Mouse (Mus musculus) limb, embryonic 13.5 days (tissue): ENCODE data around the gene Ptma. TPM values are rescaled to one million over a fixed set of nuclear protein-coding genes. Genes with fewer than 3 reads are reported as not detected.

ENCODE experiments used
- ATAC-seq: fragments of 200-750 bp; cut with Nextera tagmentation; 2 replicates; pipeline ENCODE4 v1.8.0; 2017; ENCODE audit warnings: low read depth, moderate number of reproducible peaks, moderate TSS enrichment; ENCODE audit not compliant: low FRiP score
- H3K27ac ChIP-seq: fragments of 300-500 bp; sonication (generic); 2 replicates; pipeline ENCODE4 v1.5.1; 2015; ENCODE audit warnings: inconsistent platforms, mild to moderate bottlenecking, moderate library complexity
- H3K27me3 ChIP-seq: fragments of 300-500 bp; sonication (generic); 2 replicates; pipeline ENCODE4 v1.6.1; 2015; ENCODE audit warnings: mild to moderate bottlenecking, inconsistent platforms
- H3K36me3 ChIP-seq: fragments of 300-500 bp; sonication (generic); 2 replicates; pipeline ENCODE4 v1.6.1; 2015; ENCODE audit warnings: inconsistent platforms, mild to moderate bottlenecking, moderate library complexity
- H3K4me1 ChIP-seq: fragments of 300-500 bp; sonication (generic); 2 replicates; pipeline ENCODE4 v1.6.1; 2015; ENCODE audit warnings: inconsistent platforms
- H3K4me2 ChIP-seq: fragments of 300-500 bp; sonication (generic); replicated peaks from 2 replicates; pipeline ENCODE4 v1.6.1; 2015; ENCODE audit warnings: inconsistent platforms, mild to moderate bottlenecking, moderate library complexity
- H3K4me3 ChIP-seq: fragments of 300-500 bp; sonication (generic); 2 replicates; pipeline ENCODE4 v1.5.1; 2015; ENCODE audit warnings: moderate library complexity, mild to moderate bottlenecking, inconsistent platforms
- H3K9ac ChIP-seq: fragments of 300-500 bp; sonication (generic); 2 replicates; pipeline ENCODE4 v1.6.1; 2015; ENCODE audit warnings: mild to moderate bottlenecking, inconsistent platforms
- H3K9me3 ChIP-seq: fragments of 300-500 bp; sonication (generic); 2 replicates; pipeline ENCODE4 v1.6.1; 2016; ENCODE audit warnings: inconsistent platforms
- WGBS: fragments of 180-500 bp; shearing (Covaris S2); methylation state at CpG from one replicate; pipeline ENCODE4 v1.1.7; 2015; 5-methylcytosine and 5-hydroxymethylcytosine counted together
- polyA plus RNA-seq: library from polyadenylated mRNA; unstranded; fragments of >200 nt; fragmentation: Nextera tagmentation; extraction: Ambion mirVana; gene quantifications from 2 replicates; pipeline ENCODE4 v1.2.1, GENCODE M21; 2015

The Ptma gene
- polyA plus RNA-seq, 1 experiment from 2014 or later = 2,828 TPM

GRCm38 (mm10) chr1:86523776-86524618, 2.5 kb upstream of the Ptma start:
- 81% methylated on average over 8 of the region's 8 CpGs for WGBS
- Histone ChIP-seq H3K36me3 (peaks cover 5% of the 10 kb centered on the region), H3K27me3 (no peaks in the 10 kb centered on the region), H3K4me2 (peak overlapping the region; percentile 93), H3K4me1 (peaks cover 34% of the 10 kb centered on the region), H3K9ac (peak overlapping the region; percentile 82), H3K27ac (peak overlapping the region; percentile 100), H3K4me3 (peak overlapping the region; percentile 96; the same call in 1 of the 2 replicates), H3K9me3 (no peaks in the 10 kb centered on the region)
- ATAC-seq = no peak

DNA sequence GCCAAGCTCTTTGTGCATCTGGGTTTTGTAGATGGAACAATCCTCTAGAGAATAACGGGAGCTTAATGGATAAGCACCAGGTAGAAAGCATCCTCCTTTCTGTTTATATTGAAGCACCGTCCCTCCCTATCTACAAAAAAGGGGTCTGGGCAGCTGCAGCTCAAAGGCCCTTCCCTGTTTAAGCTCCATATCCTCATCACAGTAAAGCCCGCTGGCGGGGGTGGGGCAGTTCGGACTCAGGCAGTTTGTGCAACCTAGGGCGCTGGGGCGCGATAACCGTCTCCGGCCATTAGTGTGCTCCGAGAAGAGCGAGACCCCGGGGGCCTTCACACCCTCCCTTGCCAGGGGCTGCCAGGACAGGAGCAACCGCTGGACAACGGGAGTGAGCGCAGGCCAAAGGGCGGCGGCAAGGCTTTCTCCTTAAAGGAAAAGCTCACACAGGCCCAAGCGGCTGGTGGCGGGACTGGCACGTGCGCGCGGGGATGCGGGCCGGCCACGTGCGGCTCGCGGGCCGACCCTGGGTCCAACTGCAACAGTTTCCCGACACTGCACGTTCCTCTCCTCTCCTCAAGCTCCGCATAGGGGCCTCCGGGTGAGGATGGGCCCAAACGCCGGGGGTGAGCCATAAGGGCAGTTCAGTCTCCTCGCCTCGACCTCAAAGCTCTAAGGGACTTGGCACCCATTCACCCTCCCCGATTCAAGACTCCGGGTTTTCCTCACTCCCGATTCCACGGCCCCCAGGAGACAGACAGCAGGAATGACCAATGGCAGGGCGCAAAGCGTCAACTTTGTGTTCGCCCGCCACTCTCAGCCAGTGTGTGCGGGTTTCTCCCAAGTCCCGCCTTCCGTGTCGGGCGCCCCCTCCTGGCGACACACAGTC, 1.7 kb upstream of the Ptma start:
- H3K9me3 ChIP-seq = no peaks in the 10 kb centered on the region
- peak; percentile 75 for ATAC-seq
- 1% methylated on average over 53 of the region's 53 CpGs for WGBS

DNA sequence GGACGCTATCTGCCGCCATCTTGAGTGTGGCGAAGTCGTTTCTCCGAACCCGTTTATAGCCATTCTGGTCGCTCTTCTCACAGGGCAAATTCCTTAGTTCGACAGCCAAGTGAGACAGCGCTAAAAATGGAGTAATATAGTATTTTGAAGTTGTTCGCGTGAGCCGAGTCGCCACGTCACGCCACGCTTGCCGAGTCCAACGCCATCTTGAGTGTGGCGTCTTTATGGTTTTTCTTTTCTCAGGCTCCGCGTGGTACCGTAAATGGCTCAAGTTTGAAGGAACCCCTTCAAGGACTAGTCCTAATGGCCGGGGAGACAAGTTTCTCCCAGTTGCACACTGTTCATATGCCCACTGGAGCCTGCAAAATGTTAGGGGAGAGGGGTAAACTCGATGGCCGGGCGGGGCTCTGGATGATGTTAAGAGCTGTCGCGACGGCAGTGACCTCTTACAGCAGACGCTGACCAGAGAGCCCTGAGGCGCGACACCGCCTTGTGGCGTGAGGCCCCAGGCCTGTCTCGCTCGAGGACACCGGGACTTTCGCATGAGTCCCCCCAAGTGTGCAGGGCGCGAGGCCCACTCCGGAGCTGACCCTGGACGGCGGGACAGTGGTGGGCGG, 919 bp upstream of the Ptma start:
- no peaks in the 10 kb centered on the region for H3K9me3 ChIP-seq
- H3K27me3 ChIP-seq = no peaks in the 10 kb centered on the region
- H3K9ac ChIP-seq = peak overlapping the region; percentile 96
- peaks cover 14% of the 10 kb centered on the region for H3K36me3 ChIP-seq
- peaks cover 43% of the 10 kb centered on the region for H3K4me1 ChIP-seq
- H3K27ac ChIP-seq = peak overlapping the region; percentile 100
- peak; percentile 6 for ATAC-seq
- peak overlapping the region; percentile 93 for H3K4me2 ChIP-seq
- H3K4me3 ChIP-seq = peak overlapping the region; percentile 96
- under 1% methylated on average over 44 of the region's 44 CpGs for WGBS

More for the DNA sequence above, 1.7 kb upstream of the Ptma start:
- Histone ChIP-seq H3K4me1 (peaks cover 42% of the 10 kb centered on the region), H3K4me2 (peak overlapping the region; percentile 93), H3K36me3 (peaks cover 13% of the 10 kb centered on the region), H3K27ac (peak overlapping the region; percentile 100), H3K27me3 (no peaks in the 10 kb centered on the region), H3K4me3 (peak overlapping the region; percentile 96), H3K9ac (peak overlapping the region; percentile 96)

GRCm38 (mm10) chr1:86526789-86527598, 468 bp downstream of the Ptma start:
- peak overlapping the region; percentile 100 for H3K9ac ChIP-seq
- H3K4me2 ChIP-seq = peak overlapping the region; percentile 96
- ATAC-seq = no peak; the same call in 1 of the 2 replicates
- H3K4me3 ChIP-seq = peak overlapping the region; percentile 96
- WGBS = under 1% methylated on average over 109 of the region's 111 CpGs
- H3K27ac ChIP-seq = peak overlapping the region; percentile 97
- no peaks in the 10 kb centered on the region for H3K9me3 ChIP-seq
- peaks cover 25% of the 10 kb centered on the region for H3K36me3 ChIP-seq
- H3K27me3 ChIP-seq = no peaks in the 10 kb centered on the region
- H3K4me1 ChIP-seq = peaks cover 52% of the 10 kb centered on the region

- Histone ChIP-seq H3K4me1 (peaks cover 51% of the 10 kb centered on the region), H3K4me2 (peak overlapping the region; percentile 96), H3K9me3 (no peaks in the 10 kb centered on the region), H3K4me3 (peak overlapping the region; percentile 96), H3K9ac (peak overlapping the region; percentile 100), H3K36me3 (peaks cover 25% of the 10 kb centered on the region), H3K27ac (peak overlapping the region; percentile 97), H3K27me3 (no peaks in the 10 kb centered on the region)
- WGBS = under 1% methylated on average over 85 of the region's 89 CpGs
- 0 out of 2 replicates have a peak, but pooled peaks have one; percentile 0 for ATAC-seq
These were observed 1.3 kb downstream of the Ptma start for GRCm38 (mm10) chr1:86527599-86528486.

GRCm38 (mm10) chr1:86528571-86529180, 2.1 kb downstream of the Ptma start:
- no peak for ATAC-seq
- no peaks in the 10 kb centered on the region for H3K27me3 ChIP-seq
- peak overlapping the region; percentile 96 for H3K4me2 ChIP-seq
- peaks cover 45% of the 10 kb centered on the region for H3K4me1 ChIP-seq
- peaks cover 33% of the 10 kb centered on the region for H3K36me3 ChIP-seq
- 0% methylated on average over 15 of the region's 15 CpGs for WGBS
- peak overlapping the region; percentile 96 for H3K4me3 ChIP-seq
- H3K9ac ChIP-seq = peak overlapping the region; percentile 100
- no peaks in the 10 kb centered on the region for H3K9me3 ChIP-seq
- H3K27ac ChIP-seq = peak overlapping the region; percentile 97

- Histone ChIP-seq H3K27me3 (no peaks in the 10 kb centered on the region), H3K4me3 (peak overlapping the region; percentile 96), H3K27ac (no peak overlapping the region), H3K9me3 (no peaks in the 10 kb centered on the region), H3K4me1 (peaks cover 36% of the 10 kb centered on the region), H3K9ac (peak overlapping the region; percentile 100), H3K36me3 (peaks cover 35% of the 10 kb centered on the region), H3K4me2 (peak overlapping the region; percentile 96)
- 21% methylated on average over 4 of the region's 4 CpGs for WGBS
- ATAC-seq = no peak
These were observed 3.1 kb downstream of the Ptma start for GRCm38 (mm10) chr1:86529590-86529989.

- no peaks in the 10 kb centered on the region for H3K9me3 ChIP-seq
- peaks cover 35% of the 10 kb centered on the region for H3K36me3 ChIP-seq
- H3K27me3 ChIP-seq = no peaks in the 10 kb centered on the region
- H3K4me3 ChIP-seq = peak overlapping the region; percentile 7; the same call in 1 of the 2 replicates
- 11% methylated on average over 4 of the region's 4 CpGs for WGBS
- H3K4me1 ChIP-seq = peaks cover 32% of the 10 kb centered on the region
- peak overlapping the region; percentile 50; the same call in 1 of the 2 replicates for H3K9ac ChIP-seq
- peak overlapping the region; percentile 46 for H3K4me2 ChIP-seq
- ATAC-seq = no peak
- no peak overlapping the region; the same call in 1 of the 2 replicates for H3K27ac ChIP-seq
These were observed 4.5 kb downstream of the Ptma start for GRCm38 (mm10) chr1:86530871-86531546.

DNA sequence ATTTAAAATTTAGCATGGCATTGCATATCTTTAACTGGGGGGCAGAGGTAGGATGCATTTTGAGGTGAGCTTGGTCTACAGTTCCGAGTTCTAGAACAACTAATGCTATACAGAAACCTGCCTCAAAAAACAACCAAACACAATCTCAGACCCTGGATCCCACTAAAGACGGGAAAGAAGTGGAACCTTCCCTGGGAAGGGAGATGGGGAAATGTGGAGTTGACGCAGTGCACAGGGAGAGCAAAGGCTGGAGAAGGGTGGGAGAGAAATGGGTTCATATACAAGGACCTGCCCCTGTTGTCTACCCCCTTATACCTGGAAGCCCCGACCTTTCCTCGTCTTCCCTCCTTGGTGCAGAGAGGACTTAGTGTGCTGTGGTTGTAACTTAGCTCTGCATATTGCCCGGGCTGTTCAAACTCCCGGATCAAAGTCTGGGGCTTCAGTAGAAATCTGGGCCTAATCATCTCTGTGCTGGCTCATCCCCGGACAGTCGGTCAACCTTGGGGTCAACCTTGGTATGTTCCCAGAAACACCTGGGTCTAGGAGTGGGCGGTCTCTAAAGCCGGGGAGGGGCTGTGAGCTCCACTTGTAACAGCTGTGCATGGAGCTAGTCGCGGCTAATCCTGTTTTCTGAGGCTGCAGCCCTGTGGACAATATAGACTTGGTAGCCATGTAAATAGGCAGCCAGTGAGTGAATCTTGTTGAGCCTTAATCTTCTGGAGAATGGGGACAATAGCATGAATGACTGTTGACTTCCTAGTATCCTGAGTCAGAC, 5.2 kb downstream of the Ptma start:
- Histone ChIP-seq H3K4me3 (peak overlapping the region; percentile 19), H3K27ac (peak overlapping the region; percentile 44), H3K4me1 (peaks cover 32% of the 10 kb centered on the region)

More for the DNA sequence above, 5.2 kb downstream of the Ptma start:
- WGBS = 6% methylated on average over 13 of the region's 13 CpGs
- peak overlapping the region; percentile 46 for H3K4me2 ChIP-seq
- H3K9ac ChIP-seq = peak overlapping the region; percentile 50
- H3K27me3 ChIP-seq = no peaks in the 10 kb centered on the region
- H3K9me3 ChIP-seq = no peaks in the 10 kb centered on the region
- peaks cover 35% of the 10 kb centered on the region for H3K36me3 ChIP-seq
- ATAC-seq = peak; percentile 13
